Mouse (Mus musculus): Measurements from ENCODE around the gene Pcyt2. TPM values are rescaled to one million over a fixed set of nuclear protein-coding genes. Genes with fewer than 3 reads are reported as not detected.

Pcyt2 gene
- polyA plus RNA-seq, 1 experiment = 432 TPM

GRCm38 (mm10) chr11:120576365-120576981 is 41.3 kb downstream of the Pcyt2 start:
- peak; percentile 94 for DNase-seq
- Histone ChIP-seq H3K36me3 (ENCODE audit: control insufficient read depth, insufficient read depth, low read length) (peaks cover 3% of the 10 kb centered on the region), H3K4me3 (ENCODE audit: insufficient read depth, low read depth, low read length) (no peak overlapping the region), H3K27me3 (replicated peaks; ENCODE audit: control insufficient read depth, insufficient read depth, low read length) (no peaks in the 10 kb centered on the region), H3K27ac (ENCODE audit: insufficient read depth, low read depth, low read length) (peak overlapping the region; percentile 92), H3K4me1 (ENCODE audit: control insufficient read depth, insufficient read depth, low read length) (peaks cover 44% of the 10 kb centered on the region)
- WGBS = 62% methylated on average over 3 of the region's 3 CpGs
- no peak for TF ChIP-seq CTCF (conservative IDR thresholded peaks at IDR 0.05; ENCODE audit: insufficient read depth, insufficient read length, low read depth, low read length)
- TF ChIP-seq POLR2A (IDR thresholded peaks at IDR 0.05; ENCODE audit: low read depth, low read length) = peak; percentile 30

- Histone ChIP-seq H3K27ac (ENCODE audit: insufficient read depth, low read depth, low read length) (peak overlapping the region; percentile 85), H3K4me1 (ENCODE audit: control insufficient read depth, insufficient read depth, low read length) (peaks cover 45% of the 10 kb centered on the region), H3K27me3 (replicated peaks; ENCODE audit: control insufficient read depth, insufficient read depth, low read length) (no peaks in the 10 kb centered on the region), H3K4me3 (ENCODE audit: insufficient read depth, low read depth, low read length) (no peak overlapping the region), H3K36me3 (ENCODE audit: control insufficient read depth, insufficient read depth, low read length) (peaks cover 3% of the 10 kb centered on the region)
- no peak for TF ChIP-seq POLR2A (IDR thresholded peaks at IDR 0.05; ENCODE audit: low read depth, low read length)
- TF ChIP-seq CTCF (conservative IDR thresholded peaks at IDR 0.05; ENCODE audit: insufficient read depth, insufficient read length, low read depth, low read length) = no peak
- DNase-seq = no peak
These were observed 41.8 kb downstream of the Pcyt2 start for GRCm38 (mm10) chr11:120575940-120576339.

GRCm38 (mm10) chr11:120575046-120575445 is 42.7 kb downstream of the Pcyt2 start:
- DNase-seq = no peak
- 87% methylated on average over 2 of the region's 2 CpGs for WGBS
- peaks cover 40% of the 10 kb centered on the region for H3K4me1 ChIP-seq (ENCODE audit: control insufficient read depth, insufficient read depth, low read length)
- H3K36me3 ChIP-seq (ENCODE audit: control insufficient read depth, insufficient read depth, low read length) = peaks cover 3% of the 10 kb centered on the region
- H3K27ac ChIP-seq (ENCODE audit: insufficient read depth, low read depth, low read length) = no peak overlapping the region
- TF ChIP-seq POLR2A (IDR thresholded peaks at IDR 0.05; ENCODE audit: low read depth, low read length) (no peak), CTCF (conservative IDR thresholded peaks at IDR 0.05; ENCODE audit: insufficient read depth, insufficient read length, low read depth, low read length) (no peak)
- no peaks in the 10 kb centered on the region for H3K27me3 ChIP-seq (replicated peaks; ENCODE audit: control insufficient read depth, insufficient read depth, low read length)
- H3K4me3 ChIP-seq (ENCODE audit: insufficient read depth, low read depth, low read length) = no peak overlapping the region

- Histone ChIP-seq H3K36me3 (ENCODE audit: control insufficient read depth, insufficient read depth, low read length) (peaks cover 4% of the 10 kb centered on the region), H3K4me1 (ENCODE audit: control insufficient read depth, insufficient read depth, low read length) (peaks cover 32% of the 10 kb centered on the region), H3K27me3 (replicated peaks; ENCODE audit: control insufficient read depth, insufficient read depth, low read length) (no peaks in the 10 kb centered on the region), H3K27ac (ENCODE audit: insufficient read depth, low read depth, low read length) (no peak overlapping the region), H3K4me3 (ENCODE audit: insufficient read depth, low read depth, low read length) (no peak overlapping the region)
- TF ChIP-seq CTCF (conservative IDR thresholded peaks at IDR 0.05; ENCODE audit: insufficient read depth, insufficient read length, low read depth, low read length) (no peak), POLR2A (IDR thresholded peaks at IDR 0.05; ENCODE audit: low read depth, low read length) (no peak)
- no peak for DNase-seq
- WGBS = 22% methylated on average over 5 of the region's 5 CpGs
These were observed 43.5 kb downstream of the Pcyt2 start for GRCm38 (mm10) chr11:120574278-120574600.

GRCm38 (mm10) chr11:120573585-120574277 is 44.0 kb downstream of the Pcyt2 start:
- peak overlapping the region; percentile 80 for H3K27ac ChIP-seq (ENCODE audit: insufficient read depth, low read depth, low read length)
- peaks cover 27% of the 10 kb centered on the region for H3K4me1 ChIP-seq (ENCODE audit: control insufficient read depth, insufficient read depth, low read length)
- TF ChIP-seq CTCF (conservative IDR thresholded peaks at IDR 0.05; ENCODE audit: insufficient read depth, insufficient read length, low read depth, low read length) (no peak), POLR2A (IDR thresholded peaks at IDR 0.05; ENCODE audit: low read depth, low read length) (no peak)
- no peak for DNase-seq
- peak overlapping the region; percentile 77 for H3K4me3 ChIP-seq (ENCODE audit: insufficient read depth, low read depth, low read length)
- peaks cover 2% of the 10 kb centered on the region for H3K36me3 ChIP-seq (ENCODE audit: control insufficient read depth, insufficient read depth, low read length)
- WGBS = under 1% methylated on average over 23 of the region's 23 CpGs
- H3K27me3 ChIP-seq (replicated peaks; ENCODE audit: control insufficient read depth, insufficient read depth, low read length) = no peaks in the 10 kb centered on the region

- H3K4me3 ChIP-seq (ENCODE audit: insufficient read depth, low read depth, low read length) = peak within 1 kb of the TSS; percentile 85
- peaks cover 3% of the 10 kb centered on the region; the same call in 1 of the 2 replicates for H3K36me3 ChIP-seq (ENCODE audit: control insufficient read depth, insufficient read depth, low read length)
- peak within 1 kb of the TSS; percentile 81 for H3K27ac ChIP-seq (ENCODE audit: insufficient read depth, low read depth, low read length)
- TF ChIP-seq CTCF (conservative IDR thresholded peaks at IDR 0.05; ENCODE audit: insufficient read depth, insufficient read length, low read depth, low read length) (0 out of 2 replicates have a peak, but pooled peaks have one; percentile 7), POLR2A (IDR thresholded peaks at IDR 0.05; ENCODE audit: low read depth, low read length) (peak; percentile 96)
- under 1% methylated on average over 94 of the region's 94 CpGs for WGBS
- DNase-seq = peak; percentile 100
- peaks cover 21% of the 10 kb centered on the region; the same call in 1 of the 2 replicates for H3K4me1 ChIP-seq (ENCODE audit: control insufficient read depth, insufficient read depth, low read length)
- H3K27me3 ChIP-seq (replicated peaks; ENCODE audit: control insufficient read depth, insufficient read depth, low read length) = no peaks in the 10 kb centered on the region
These were observed 44.8 kb downstream of the Pcyt2 start, which contains the start of gene P4hb for GRCm38 (mm10) chr11:120572752-120573584. P4hb (minus strand) TSS chr11:120573253.

GRCm38 (mm10) chr11:120572417-120572751 is 45.4 kb downstream of the Pcyt2 start:
- WGBS = under 1% methylated on average over 24 of the region's 24 CpGs
- peaks cover 3% of the 10 kb centered on the region for H3K36me3 ChIP-seq (ENCODE audit: control insufficient read depth, insufficient read depth, low read length)
- no peak for TF ChIP-seq POLR2A (IDR thresholded peaks at IDR 0.05; ENCODE audit: low read depth, low read length)
- no peak for TF ChIP-seq CTCF (conservative IDR thresholded peaks at IDR 0.05; ENCODE audit: insufficient read depth, insufficient read length, low read depth, low read length)
- H3K27ac ChIP-seq (ENCODE audit: insufficient read depth, low read depth, low read length) = peak overlapping the region; percentile 81
- H3K4me3 ChIP-seq (ENCODE audit: insufficient read depth, low read depth, low read length) = peak overlapping the region; percentile 85
- no peaks in the 10 kb centered on the region for H3K27me3 ChIP-seq (replicated peaks; ENCODE audit: control insufficient read depth, insufficient read depth, low read length)
- peaks cover 16% of the 10 kb centered on the region; the same call in 1 of the 2 replicates for H3K4me1 ChIP-seq (ENCODE audit: control insufficient read depth, insufficient read depth, low read length)
- no peak for DNase-seq
